Mouse (Mus musculus): Measurements from ENCODE around the gene Strip2. TPM values are rescaled to one million over a fixed set of nuclear protein-coding genes. Genes with fewer than 3 reads are reported as not detected.

Strip2 gene
- total RNA-seq, 2 experiments from 2014 or later: 2.0 to 2.1 TPM

DNA sequence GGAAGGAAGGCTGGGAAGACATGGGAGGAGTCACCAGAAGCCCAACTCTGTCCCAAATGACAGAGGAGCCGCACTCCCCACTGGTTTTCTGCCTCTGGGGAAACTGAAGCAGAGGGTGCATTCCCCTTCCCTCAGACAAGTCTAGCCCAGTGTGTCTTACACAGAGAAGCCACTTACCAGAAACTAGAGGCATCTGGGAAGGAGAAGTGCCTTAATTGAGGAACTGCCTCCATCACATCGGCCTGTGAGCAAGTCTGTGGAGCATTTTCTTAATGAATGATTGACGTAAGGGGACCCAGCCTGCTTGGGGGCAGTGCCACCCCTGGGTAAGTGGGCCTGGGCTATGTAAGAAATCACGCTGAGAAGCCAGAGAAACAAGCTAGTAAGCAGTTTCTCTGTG, 82.0 kb downstream of the Strip2 start:
- DNase-seq (ENCODE audit: low spot score in 2 of 2): no peak

DNA sequence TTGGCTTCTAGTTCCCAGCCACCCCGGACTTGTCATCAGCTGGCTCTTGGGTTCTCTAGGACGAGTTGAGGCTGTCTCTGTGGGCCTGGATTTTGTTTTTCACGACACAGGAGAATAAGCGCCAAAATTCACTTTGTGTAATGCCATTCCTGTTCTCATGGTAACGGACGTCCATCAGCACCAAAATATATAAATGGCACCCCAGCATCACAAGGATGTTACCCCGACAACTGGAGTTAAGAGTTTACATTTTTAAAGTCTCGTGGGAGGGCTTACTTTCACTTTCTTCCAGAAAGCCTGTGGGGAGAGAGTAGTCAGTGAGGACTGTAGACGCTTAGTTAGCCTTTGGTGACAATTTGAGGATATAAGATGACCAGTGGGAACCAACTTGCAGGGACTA, 85.8 kb downstream of the Strip2 start:
- DNase-seq (ENCODE audit: low spot score in 2 of 2): no peak

DNA sequence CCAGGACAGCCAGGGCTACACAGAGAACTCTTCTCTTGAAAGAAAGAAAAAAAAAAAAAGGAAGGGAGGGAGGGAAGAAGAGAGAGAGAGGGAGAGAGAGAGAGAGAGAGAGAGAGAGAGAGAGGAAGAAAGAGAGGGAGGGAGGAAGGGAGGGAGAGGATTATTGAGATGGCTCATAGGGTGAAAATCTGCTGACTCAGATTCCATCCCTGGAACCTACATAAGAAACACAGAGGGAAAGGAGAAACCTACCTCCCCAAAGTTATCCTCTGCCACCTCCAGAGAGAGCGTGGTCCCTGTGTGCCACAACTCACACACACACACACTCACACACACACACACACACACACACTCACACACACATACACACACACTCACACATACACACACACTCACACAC, 89.0 kb downstream of the Strip2 start:
- DNase-seq (ENCODE audit: low spot score in 2 of 2): no peak

- no peak for DNase-seq (ENCODE audit: low spot score in 2 of 2)
Observed at GRCm38 (mm10) chr6:30009204-30009603, 92.4 kb downstream of the Strip2 start.

Small RNA genes lying within 50 kb of the gene (microRNA-seq; reads per million reads assigned to microRNA genes)
- gene Gm23049 (ENCODE audit: borderline number of aligned reads in 2 of 2): 0 reads per million in 2 experiments

Other genes with a start within 250 kb of the Strip2 start
- gene Tspan33, start 222.8 kb upstream of the Strip2 start, total RNA-seq (2021): 1 to 10 TPM; 2.5 to 4.0 TPM
- 10 to 100 TPM; 30.8 to 47.8 TPM for gene Smo, start 181.5 kb upstream of the Strip2 start, total RNA-seq (2021)
- 100 to 1,000 TPM; 124 to 260 TPM for gene Ahcyl2, start 149.0 kb upstream of the Strip2 start, total RNA-seq (2021)
- gene Nrf1, start 131.0 kb downstream of the Strip2 start, total RNA-seq (2021): 10 to 100 TPM; 17.1 to 21.3 TPM